Mouse (Mus musculus): ENCODE measurements around the gene Alyref. TPM values are rescaled to one million over a fixed set of nuclear protein-coding genes. Genes with fewer than 3 reads are reported as not detected.

The Alyref gene
- polyA plus RNA-seq, 1 experiment from 2014 or later, result 237 TPM

DNA sequence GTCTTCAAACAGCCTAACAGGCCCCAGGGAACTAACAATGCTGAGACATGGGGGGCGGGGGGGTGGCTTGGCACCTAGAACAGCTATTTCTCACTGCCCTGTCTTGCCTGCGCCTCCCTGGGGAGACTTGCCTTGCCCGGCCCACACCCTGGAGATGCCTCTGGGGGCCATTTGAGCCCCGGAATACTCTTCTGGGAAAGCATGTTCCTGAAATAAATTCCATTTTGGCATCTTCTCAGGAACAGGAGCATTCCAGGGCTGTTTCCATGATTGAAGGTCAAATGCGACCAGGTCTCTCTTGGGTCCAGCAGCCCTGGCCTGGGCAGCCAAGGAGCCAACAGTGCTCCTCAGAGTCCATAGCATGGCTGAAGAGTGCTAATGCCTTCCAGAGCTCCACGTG is 55.8 kb downstream of the Alyref start:
- H3K4me3 ChIP-seq (replicated peaks; ENCODE audit: low read length), result no peak overlapping the region
- H3K27me3 ChIP-seq (ENCODE audit: control insufficient read depth, insufficient read depth, low read length), result no peaks in the 10 kb centered on the region
- peaks cover 35% of the 10 kb centered on the region for H3K36me3 ChIP-seq (replicated peaks; ENCODE audit: control insufficient read depth, insufficient read depth)
- no peak overlapping the region for H3K4me2 ChIP-seq (replicated peaks)
- H3K9ac ChIP-seq, result no peak overlapping the region
- DNase-seq (ENCODE audit: low spot score) (no peak), ATAC-seq (ENCODE audit: low FRiP score) (no peak)
- H3K4me1 ChIP-seq (replicated peaks; ENCODE audit: control insufficient read depth, insufficient read depth, low read length), result peaks cover 20% of the 10 kb centered on the region
- no peak overlapping the region for H3K27ac ChIP-seq
- no peaks in the 10 kb centered on the region for H3K9me3 ChIP-seq (ENCODE audit: control insufficient read depth, low read length)
- 89% methylated on average over 6 of the region's 6 CpGs for WGBS

Small RNA genes within 50 kb of the gene (microRNA-seq; reads per million reads assigned to microRNA genes)
- gene Mir6936, result 0.81 reads per million

Other genes with a start within 250 kb of the Alyref start
- gene Actg1, start 249.8 kb downstream of the Alyref start, polyA plus RNA-seq (2014; fragmentation: Nextera tagmentation; extraction: Ambion mirVana), result 4,053 and 4,080 TPM in 2 replicates
- gene Fscn2, start 236.8 kb downstream of the Alyref start, polyA plus RNA-seq (2014; fragmentation: Nextera tagmentation; extraction: Ambion mirVana), result 1.6 and 2.2 TPM in 2 replicates
- gene Faap100, start 219.6 kb downstream of the Alyref start, polyA plus RNA-seq (2014; fragmentation: Nextera tagmentation; extraction: Ambion mirVana), result 85.6 and 90.1 TPM in 2 replicates
- gene Nploc4, start 160.7 kb downstream of the Alyref start, polyA plus RNA-seq (2014; fragmentation: Nextera tagmentation; extraction: Ambion mirVana), result 37.4 and 39.3 TPM in 2 replicates
- not detected in 2 replicates for gene Tspan10, start 155.7 kb downstream of the Alyref start, polyA plus RNA-seq (2014; fragmentation: Nextera tagmentation; extraction: Ambion mirVana)
- gene Pde6g, start 144.9 kb downstream of the Alyref start, polyA plus RNA-seq (2014; fragmentation: Nextera tagmentation; extraction: Ambion mirVana), result 0.40 TPM in 2 replicates
- 11.4 and 12.4 TPM in 2 replicates for gene Oxld1, start 140.3 kb downstream of the Alyref start, polyA plus RNA-seq (2014; fragmentation: Nextera tagmentation; extraction: Ambion mirVana)
- gene Ccdc137, start 140.2 kb downstream of the Alyref start, polyA plus RNA-seq (2014; fragmentation: Nextera tagmentation; extraction: Ambion mirVana), result 19.9 and 20.8 TPM in 2 replicates
- 56.1 and 56.3 TPM in 2 replicates for gene Arl16, start 130.8 kb downstream of the Alyref start, polyA plus RNA-seq (2014; fragmentation: Nextera tagmentation; extraction: Ambion mirVana)
- 131 and 132 TPM in 2 replicates for gene Mrpl12, start 113.8 kb downstream of the Alyref start, polyA plus RNA-seq (2014; fragmentation: Nextera tagmentation; extraction: Ambion mirVana)
- 28.5 and 29.8 TPM in 2 replicates for gene Slc25a10, start 106.5 kb downstream of the Alyref start, polyA plus RNA-seq (2014; fragmentation: Nextera tagmentation; extraction: Ambion mirVana)
- 0.27 and 0.32 TPM in 2 replicates for gene Gcgr, start 67.7 kb downstream of the Alyref start, polyA plus RNA-seq (2014; fragmentation: Nextera tagmentation; extraction: Ambion mirVana)
- 248 and 261 TPM in 2 replicates for gene Mcrip1, start 48.6 kb downstream of the Alyref start, polyA plus RNA-seq (2014; fragmentation: Nextera tagmentation; extraction: Ambion mirVana)
- gene Ppp1r27, start 47.2 kb downstream of the Alyref start, polyA plus RNA-seq (2014; fragmentation: Nextera tagmentation; extraction: Ambion mirVana), result 0.29 TPM in 1 of 2 replicates, not detected in the other
- gene P4hb, start 25.1 kb downstream of the Alyref start, polyA plus RNA-seq (2014; fragmentation: Nextera tagmentation; extraction: Ambion mirVana), result 295 and 326 TPM in 2 replicates
- gene Arhgdia, start 16.7 kb downstream of the Alyref start, polyA plus RNA-seq (2014; fragmentation: Nextera tagmentation; extraction: Ambion mirVana), result 435 and 490 TPM in 2 replicates
- 227 and 229 TPM in 2 replicates for gene Anapc11, start 56 bp upstream of the Alyref start, polyA plus RNA-seq (2014; fragmentation: Nextera tagmentation; extraction: Ambion mirVana)
- 0.83 and 1.5 TPM in 2 replicates for gene Npb, start 10.1 kb upstream of the Alyref start, polyA plus RNA-seq (2014; fragmentation: Nextera tagmentation; extraction: Ambion mirVana)
- gene Pcyt2, start 19.6 kb upstream of the Alyref start, polyA plus RNA-seq (2014; fragmentation: Nextera tagmentation; extraction: Ambion mirVana), result 173 and 181 TPM in 2 replicates
- 35.5 and 37.0 TPM in 2 replicates for gene Sirt7, start 26.9 kb upstream of the Alyref start, polyA plus RNA-seq (2014; fragmentation: Nextera tagmentation; extraction: Ambion mirVana)
- 35.4 and 37.8 TPM in 2 replicates for gene Mafg, start 35.2 kb upstream of the Alyref start, polyA plus RNA-seq (2014; fragmentation: Nextera tagmentation; extraction: Ambion mirVana)
- gene Pycr1, start 45.4 kb upstream of the Alyref start, polyA plus RNA-seq (2014; fragmentation: Nextera tagmentation; extraction: Ambion mirVana), result 16.8 and 17.9 TPM in 2 replicates
- gene Myadml2, start 49.8 kb upstream of the Alyref start, polyA plus RNA-seq (2014; fragmentation: Nextera tagmentation; extraction: Ambion mirVana), result 1.1 and 1.4 TPM in 2 replicates
- 2.2 and 3.5 TPM in 2 replicates for gene Notum, start 62.8 kb upstream of the Alyref start, polyA plus RNA-seq (2014; fragmentation: Nextera tagmentation; extraction: Ambion mirVana)
- 123 and 136 TPM in 2 replicates for gene Aspscr1, start 74.6 kb upstream of the Alyref start, polyA plus RNA-seq (2014; fragmentation: Nextera tagmentation; extraction: Ambion mirVana)
- gene Cenpx, start 115.4 kb upstream of the Alyref start, polyA plus RNA-seq (2014; fragmentation: Nextera tagmentation; extraction: Ambion mirVana), result 95.7 and 106 TPM in 2 replicates
- gene Lrrc45, start 115.6 kb upstream of the Alyref start, polyA plus RNA-seq (2014; fragmentation: Nextera tagmentation; extraction: Ambion mirVana), result 52.7 and 56.5 TPM in 2 replicates
- 124 and 134 TPM in 2 replicates for gene Rac3, start 123.1 kb upstream of the Alyref start, polyA plus RNA-seq (2014; fragmentation: Nextera tagmentation; extraction: Ambion mirVana)
- gene Dcxr, start 128.9 kb upstream of the Alyref start, polyA plus RNA-seq (2014; fragmentation: Nextera tagmentation; extraction: Ambion mirVana), result 9.0 and 13.7 TPM in 2 replicates
- 0.64 and 0.90 TPM in 2 replicates for gene Cbr2, start 133.7 kb upstream of the Alyref start, polyA plus RNA-seq (2014; fragmentation: Nextera tagmentation; extraction: Ambion mirVana)
- gene Hmga1b, start 164.4 kb upstream of the Alyref start, polyA plus RNA-seq (2014; fragmentation: Nextera tagmentation; extraction: Ambion mirVana), result 1.8 and 2.2 TPM in 2 replicates
- gene Rfng, start 185.8 kb upstream of the Alyref start, polyA plus RNA-seq (2014; fragmentation: Nextera tagmentation; extraction: Ambion mirVana), result 86.1 and 87.0 TPM in 2 replicates
- 288 and 307 TPM in 2 replicates for gene Gps1, start 185.9 kb upstream of the Alyref start, polyA plus RNA-seq (2014; fragmentation: Nextera tagmentation; extraction: Ambion mirVana)
- 43.8 and 43.9 TPM in 2 replicates for gene Dus1l, start 198.0 kb upstream of the Alyref start, polyA plus RNA-seq (2014; fragmentation: Nextera tagmentation; extraction: Ambion mirVana)
- 119 and 135 TPM in 2 replicates for gene Fasn, start 226.2 kb upstream of the Alyref start, polyA plus RNA-seq (2014; fragmentation: Nextera tagmentation; extraction: Ambion mirVana)

Measured in hindbrain, embryonic 14.5 days (tissue).